Mouse (Mus musculus) liver, embryonic 13.5 days (tissue): ENCODE results near the gene Mybbp1a. TPM values are rescaled to one million over a fixed set of nuclear protein-coding genes. Genes with fewer than 3 reads are reported as not detected.

Experiments
- ATAC-seq: fragments of 200-750 bp; cut with Nextera tagmentation; 2 replicates; pipeline ENCODE4 v1.8.0; 2017; ENCODE audit warnings: low read depth, mild to moderate bottlenecking, moderate number of reproducible peaks, moderate library complexity
- DNase-seq: peaks from one replicate; pipeline ENCODE4 v3.0.0; 2022
- H3K27ac ChIP-seq: fragments of 300-500 bp; sonication (generic); 2 replicates; pipeline ENCODE4 v1.5.1; 2015; ENCODE audit warnings: moderate library complexity, mild to moderate bottlenecking, inconsistent platforms
- H3K27me3 ChIP-seq: fragments of 300-500 bp; sonication (generic); 2 replicates; pipeline ENCODE4 v1.6.1; 2015; ENCODE audit warnings: mild to moderate bottlenecking, inconsistent platforms
- H3K36me3 ChIP-seq: fragments of 300-500 bp; sonication (generic); 2 replicates; pipeline ENCODE4 v1.6.1; 2015; ENCODE audit warnings: mild to moderate bottlenecking, inconsistent platforms
- H3K4me1 ChIP-seq: fragments of 300-500 bp; sonication (generic); replicated peaks from 2 replicates; pipeline ENCODE4 v1.6.1; 2015; ENCODE audit warnings: inconsistent platforms
- H3K4me2 ChIP-seq: fragments of 300-500 bp; sonication (generic); 2 replicates; pipeline ENCODE4 v1.6.1; 2015; ENCODE audit warnings: inconsistent platforms, mild to moderate bottlenecking, moderate library complexity
- H3K4me3 ChIP-seq: fragments of 300-500 bp; sonication (generic); replicated peaks from 2 replicates; pipeline ENCODE4 v1.5.1; 2015; ENCODE audit warnings: mild to moderate bottlenecking, inconsistent platforms
- H3K9ac ChIP-seq: fragments of 300-500 bp; sonication (generic); 2 replicates; pipeline ENCODE4 v1.6.1; 2015; ENCODE audit warnings: mild to moderate bottlenecking, inconsistent platforms
- H3K9me3 ChIP-seq: fragments of 300-500 bp; sonication (generic); replicated peaks from 2 replicates; pipeline ENCODE4 v1.6.1; 2016; ENCODE audit warnings: inconsistent platforms
- WGBS: fragments of 180-500 bp; shearing (Covaris S2); methylation state at CpG from one replicate; pipeline ENCODE4 v1.1.7; 2015; ENCODE audit not compliant: insufficient replicate concordance; 5-methylcytosine and 5-hydroxymethylcytosine counted together
- polyA plus RNA-seq: library from polyadenylated mRNA; unstranded; fragments of >200 nt; fragmentation: Nextera tagmentation; extraction: Ambion mirVana; gene quantifications from 2 replicates; pipeline ENCODE4 v1.2.1, GENCODE M21; 2015

The Mybbp1a gene
- polyA plus RNA-seq, 1 experiment from 2014 or later = 129 TPM

GRCm38 (mm10) chr11:72468525-72468924 lies 27.4 kb downstream of the Mybbp1a start:
- WGBS = 72% methylated on average over 5 of the region's 5 CpGs
- H3K36me3 ChIP-seq = peaks cover 7% of the 10 kb centered on the region
- no peaks in the 10 kb centered on the region for H3K9me3 ChIP-seq
- DNase-seq = no peak
- peaks cover 89% of the 10 kb centered on the region for H3K4me1 ChIP-seq
- no peak for ATAC-seq
- H3K4me2 ChIP-seq = no peak overlapping the region
- H3K27me3 ChIP-seq = no peaks in the 10 kb centered on the region
- no peak overlapping the region for H3K4me3 ChIP-seq
- no peak overlapping the region for H3K9ac ChIP-seq
- H3K27ac ChIP-seq = peak overlapping the region; percentile 78

- Histone ChIP-seq H3K27me3 (no peaks in the 10 kb centered on the region), H3K27ac (peak overlapping the region; percentile 64), H3K4me2 (no peak overlapping the region), H3K4me3 (no peak overlapping the region), H3K36me3 (peaks cover 3% of the 10 kb centered on the region; the same call in 1 of the 2 replicates), H3K4me1 (peaks cover 96% of the 10 kb centered on the region), H3K9me3 (no peaks in the 10 kb centered on the region), H3K9ac (no peak overlapping the region)
- 47% methylated on average over 5 of the region's 5 CpGs for WGBS
- DNase-seq (no peak), ATAC-seq (peak; percentile 26; the same call in 1 of the 2 replicates)
Measured at GRCm38 (mm10) chr11:72469217-72469616, 28.1 kb downstream of the Mybbp1a start.

- Histone ChIP-seq H3K36me3 (no peaks in the 10 kb centered on the region), H3K27ac (peak overlapping the region; percentile 54), H3K4me2 (no peak overlapping the region), H3K9ac (no peak overlapping the region), H3K27me3 (no peaks in the 10 kb centered on the region), H3K4me1 (peaks cover 97% of the 10 kb centered on the region), H3K9me3 (no peaks in the 10 kb centered on the region), H3K4me3 (no peak overlapping the region)
- no peak for DNase-seq
- WGBS = 45% methylated on average over 4 of the region's 4 CpGs
- no peak for ATAC-seq
Measured at GRCm38 (mm10) chr11:72470004-72470403, 28.8 kb downstream of the Mybbp1a start.

GRCm38 (mm10) chr11:72471381-72471780 lies 30.2 kb downstream of the Mybbp1a start:
- no peak overlapping the region for H3K9ac ChIP-seq
- no peak overlapping the region for H3K27ac ChIP-seq
- no peaks in the 10 kb centered on the region for H3K36me3 ChIP-seq
- DNase-seq = no peak
- no peak overlapping the region for H3K4me3 ChIP-seq
- H3K4me1 ChIP-seq = peaks cover 99% of the 10 kb centered on the region
- H3K27me3 ChIP-seq = no peaks in the 10 kb centered on the region
- H3K9me3 ChIP-seq = no peaks in the 10 kb centered on the region
- 73% methylated on average over 6 of the region's 6 CpGs for WGBS
- ATAC-seq = no peak
- H3K4me2 ChIP-seq = no peak overlapping the region

- ATAC-seq (no peak), DNase-seq (no peak)
- Histone ChIP-seq H3K4me2 (no peak overlapping the region), H3K4me1 (peaks cover 99% of the 10 kb centered on the region), H3K27ac (no peak overlapping the region), H3K36me3 (no peaks in the 10 kb centered on the region), H3K9me3 (no peaks in the 10 kb centered on the region), H3K9ac (no peak overlapping the region), H3K4me3 (no peak overlapping the region), H3K27me3 (no peaks in the 10 kb centered on the region)
- 70% methylated on average over 4 of the region's 4 CpGs for WGBS
Measured at GRCm38 (mm10) chr11:72473540-72473939, 32.4 kb downstream of the Mybbp1a start.

GRCm38 (mm10) chr11:72474926-72475325 lies 33.8 kb downstream of the Mybbp1a start:
- ATAC-seq = peak; percentile 49
- Histone ChIP-seq H3K36me3 (no peaks in the 10 kb centered on the region), H3K4me2 (peak overlapping the region; percentile 42; the same call in 1 of the 2 replicates), H3K27me3 (no peaks in the 10 kb centered on the region), H3K4me3 (no peak overlapping the region), H3K9ac (no peak overlapping the region; the same call in 1 of the 2 replicates), H3K27ac (peak overlapping the region; percentile 72), H3K9me3 (no peaks in the 10 kb centered on the region), H3K4me1 (peaks cover 99% of the 10 kb centered on the region)
- no peak for DNase-seq
- 25% methylated on average over 3 of the region's 3 CpGs for WGBS

GRCm38 (mm10) chr11:72475408-72475807 lies 34.3 kb downstream of the Mybbp1a start:
- H3K27me3 ChIP-seq = no peaks in the 10 kb centered on the region
- H3K9ac ChIP-seq = no peak overlapping the region; the same call in 1 of the 2 replicates
- H3K36me3 ChIP-seq = no peaks in the 10 kb centered on the region
- DNase-seq = no peak
- H3K4me3 ChIP-seq = no peak overlapping the region
- 12% methylated on average over 7 of the region's 7 CpGs for WGBS
- no peaks in the 10 kb centered on the region for H3K9me3 ChIP-seq
- peak overlapping the region; percentile 72 for H3K27ac ChIP-seq
- H3K4me1 ChIP-seq = peaks cover 99% of the 10 kb centered on the region
- H3K4me2 ChIP-seq = peak overlapping the region; percentile 42
- peak; percentile 76 for ATAC-seq

GRCm38 (mm10) chr11:72476074-72476625 lies 35.0 kb downstream of the Mybbp1a start:
- Histone ChIP-seq H3K27me3 (no peaks in the 10 kb centered on the region), H3K9me3 (no peaks in the 10 kb centered on the region), H3K36me3 (no peaks in the 10 kb centered on the region), H3K27ac (peak overlapping the region; percentile 72), H3K4me1 (peaks cover 99% of the 10 kb centered on the region), H3K9ac (no peak overlapping the region; the same call in 1 of the 2 replicates), H3K4me2 (peak overlapping the region; percentile 42), H3K4me3 (no peak overlapping the region)
- WGBS = 28% methylated on average over 7 of the region's 7 CpGs
- ATAC-seq (no peak), DNase-seq (no peak)

- peak overlapping the region; percentile 51; the same call in 1 of the 2 replicates for H3K27ac ChIP-seq
- H3K4me3 ChIP-seq = no peak overlapping the region
- DNase-seq (no peak), ATAC-seq (no peak)
- H3K9ac ChIP-seq = no peak overlapping the region
- peaks cover 100% of the 10 kb centered on the region for H3K4me1 ChIP-seq
- H3K36me3 ChIP-seq = no peaks in the 10 kb centered on the region
- WGBS = 26% methylated on average over 5 of the region's 5 CpGs
- no peaks in the 10 kb centered on the region for H3K27me3 ChIP-seq
- H3K9me3 ChIP-seq = no peaks in the 10 kb centered on the region
- no peak overlapping the region for H3K4me2 ChIP-seq
Measured at GRCm38 (mm10) chr11:72477182-72477581, 36.0 kb downstream of the Mybbp1a start.

- ATAC-seq = no peak
- WGBS = 77% methylated on average over 1 of the region's 1 CpGs
- peaks cover 100% of the 10 kb centered on the region for H3K4me1 ChIP-seq
Measured at GRCm38 (mm10) chr11:72477653-72478052, 36.5 kb downstream of the Mybbp1a start.

GRCm38 (mm10) chr11:72478228-72478627 lies 37.1 kb downstream of the Mybbp1a start:
- H3K4me2 ChIP-seq = no peak overlapping the region
- H3K27ac ChIP-seq = no peak overlapping the region; the same call in none of the 2 replicates
- peaks cover 100% of the 10 kb centered on the region for H3K4me1 ChIP-seq
- WGBS = 50% methylated on average over 6 of the region's 6 CpGs
- no peaks in the 10 kb centered on the region for H3K9me3 ChIP-seq
- H3K36me3 ChIP-seq = no peaks in the 10 kb centered on the region
- H3K9ac ChIP-seq = no peak overlapping the region
- DNase-seq = no peak
- no peak overlapping the region for H3K4me3 ChIP-seq
- no peak for ATAC-seq
- H3K27me3 ChIP-seq = no peaks in the 10 kb centered on the region

More at GRCm38 (mm10) chr11:72477653-72478052, 36.5 kb downstream of the Mybbp1a start:
- DNase-seq = no peak
- peak overlapping the region; percentile 34; the same call in 1 of the 2 replicates for H3K27ac ChIP-seq
- no peaks in the 10 kb centered on the region for H3K9me3 ChIP-seq
- no peak overlapping the region for H3K9ac ChIP-seq
- H3K36me3 ChIP-seq = no peaks in the 10 kb centered on the region
- H3K4me3 ChIP-seq = no peak overlapping the region
- no peak overlapping the region for H3K4me2 ChIP-seq
- no peaks in the 10 kb centered on the region for H3K27me3 ChIP-seq

GRCm38 (mm10) chr11:72479499-72479898 lies 38.3 kb downstream of the Mybbp1a start:
- peaks cover 100% of the 10 kb centered on the region for H3K4me1 ChIP-seq
- WGBS = 25% methylated on average over 2 of the region's 2 CpGs
- no peak overlapping the region for H3K9ac ChIP-seq
- peak overlapping the region; percentile 83 for H3K27ac ChIP-seq
- H3K9me3 ChIP-seq = no peaks in the 10 kb centered on the region
- DNase-seq (no peak), ATAC-seq (no peak)
- no peak overlapping the region for H3K4me3 ChIP-seq
- no peak overlapping the region for H3K4me2 ChIP-seq
- no peaks in the 10 kb centered on the region for H3K27me3 ChIP-seq
- no peaks in the 10 kb centered on the region for H3K36me3 ChIP-seq
